Mouse (Mus musculus) central nervous system, embryonic 11.5 days (tissue): ENCODE results near the gene Hspb7. TPM values are rescaled to one million over a fixed set of nuclear protein-coding genes. Genes with fewer than 3 reads are reported as not detected.

Experiments used
- polyA plus RNA-seq: library from polyadenylated mRNA; depleted of rRNA; stranded (reverse); fragments of >200 nt; gene quantifications from 2 replicates; pipeline ENCODE4 v1.2.3, GENCODE M21; 2012; rRNA removed

Gene Hspb7
- polyA plus RNA-seq: 2.5 and 5.3 TPM in 2 replicates

DNA sequence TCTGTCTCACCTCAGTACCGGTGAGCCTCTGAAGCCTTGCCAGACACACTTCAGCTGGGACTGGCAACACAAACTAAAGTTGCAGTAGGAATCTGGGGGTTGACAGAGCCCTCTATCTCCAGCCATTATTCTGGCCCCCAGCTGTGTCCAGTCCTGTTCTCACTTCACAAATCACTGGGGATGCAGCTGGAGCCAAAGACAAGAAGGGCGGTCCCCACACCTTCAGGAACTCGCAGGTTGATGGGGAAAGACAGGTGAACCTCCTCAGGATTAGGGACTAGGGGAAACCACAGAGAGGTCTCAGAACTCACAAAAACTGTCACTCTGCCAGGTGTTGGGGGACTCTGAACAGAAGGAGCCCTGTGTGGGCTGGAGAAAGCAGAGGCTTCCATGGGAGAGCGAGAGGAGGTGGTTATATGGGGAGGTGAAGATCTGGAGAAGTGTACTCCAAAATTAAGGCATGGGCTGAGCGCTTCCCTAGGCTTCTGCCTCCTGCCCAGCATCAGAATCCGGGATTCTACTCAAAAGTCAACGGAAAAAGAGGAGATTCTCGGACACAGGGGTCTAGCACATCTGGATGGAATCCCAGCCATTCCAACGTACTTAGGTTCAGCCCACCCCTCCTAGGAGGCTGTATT lies at the start of gene Hspb7:
Gene Hspb7 (plus strand): TSS at position 588 of the 638 bp plus-strand sequence.

GRCm38 (mm10) chr4:141398545-141398944 lies 22.0 kb upstream of the Hspb7 start, which contains the start of gene Clcnka:
TSS of gene Clcnka (minus strand) at chr4:141398724.

DNA sequence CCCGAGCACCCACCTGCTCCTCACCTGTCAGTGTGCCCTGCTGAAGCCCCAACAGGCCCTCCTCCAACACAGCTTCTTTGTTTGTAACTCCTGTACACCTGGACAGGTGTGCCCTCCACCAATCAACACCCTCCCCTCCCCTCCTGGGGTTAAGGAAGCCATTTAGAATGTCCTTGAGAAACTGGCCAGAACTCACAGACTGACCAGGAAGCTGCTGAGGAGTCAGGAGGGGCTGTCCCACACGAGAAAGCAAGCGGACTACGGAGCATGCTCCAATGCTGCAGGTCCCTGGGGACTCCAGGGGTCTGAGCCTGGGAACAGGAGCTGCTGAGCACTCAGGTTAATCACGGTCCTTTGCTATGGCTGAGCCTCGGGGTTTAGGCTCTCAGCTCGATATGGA lies 4.7 kb upstream of the Hspb7 start, which contains the start of gene Clcnkb:
Gene Clcnkb (minus strand): TSS at position 91 of the 400 bp plus-strand sequence.

DNA sequence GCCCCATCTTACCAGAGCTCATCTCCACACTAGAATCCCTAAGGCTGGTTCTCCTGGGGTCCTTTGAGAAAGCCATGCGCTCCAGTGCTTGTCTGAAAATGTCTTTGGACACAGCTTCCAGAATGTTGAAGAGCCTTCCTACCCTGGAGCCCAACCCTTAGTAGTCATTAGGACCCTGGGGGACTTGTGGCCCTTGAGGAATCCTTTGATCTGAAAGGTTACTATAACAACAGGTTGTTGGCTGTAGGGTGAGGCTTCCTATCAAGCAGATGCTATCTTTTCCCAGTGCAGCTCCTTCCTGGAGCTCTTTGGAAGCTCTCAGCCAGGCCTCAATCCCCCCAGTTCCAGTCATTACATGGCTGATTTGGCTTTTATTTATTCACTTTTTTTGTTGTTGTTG lies 15.4 kb downstream of the Hspb7 start, which contains the start of gene Srarp:
Gene Srarp (minus strand): TSS at position 132 of the 400 bp plus-strand sequence.

DNA sequence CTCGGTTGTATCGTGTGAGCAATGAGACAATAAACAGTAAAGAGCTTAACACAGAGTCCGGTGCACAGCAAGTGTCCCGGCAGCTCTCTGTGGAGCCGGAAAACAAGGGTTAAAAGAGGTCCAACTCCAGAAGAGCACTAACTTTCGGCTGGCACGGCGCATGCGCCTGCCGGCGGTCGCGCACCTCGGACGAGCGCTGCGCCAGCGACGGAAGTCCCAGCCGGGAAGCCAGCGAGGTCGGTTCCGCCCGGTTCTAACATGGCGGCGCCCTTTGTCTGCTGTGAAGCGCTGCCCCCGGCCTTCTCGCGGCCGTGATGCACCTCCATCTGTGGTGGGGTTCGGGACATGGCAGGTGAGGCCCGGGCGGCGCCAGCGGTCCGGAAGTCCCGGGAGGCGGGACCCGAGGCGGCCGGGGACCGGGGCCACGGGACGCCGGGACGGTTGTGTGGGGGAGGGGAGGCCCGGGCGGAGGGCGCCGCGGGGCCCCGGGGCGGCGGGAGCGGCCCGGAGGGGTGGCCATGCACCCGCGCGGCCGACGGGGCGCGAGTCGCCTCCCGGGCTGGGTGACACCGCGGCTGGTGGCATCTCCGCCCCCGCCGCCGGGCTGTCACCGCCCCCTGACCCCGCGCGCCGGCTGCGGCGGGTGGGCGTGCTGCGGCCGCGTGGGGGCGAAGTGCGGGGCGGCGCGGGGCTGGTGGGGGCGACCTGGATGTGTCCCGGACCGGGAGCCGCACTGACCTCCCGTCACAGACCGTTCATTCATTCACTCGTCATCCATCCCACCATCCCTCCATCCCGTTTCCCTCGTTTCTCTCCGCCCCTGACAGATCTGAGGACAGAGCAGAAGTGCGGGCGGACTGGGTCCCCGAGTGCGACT lies 24.1 kb downstream of the Hspb7 start, which contains the start of gene Zbtb17:
Gene Zbtb17 (plus strand): TSS at position 204 of the 877 bp plus-strand sequence.

Other genes starting within 250 kb of the Hspb7 start
- 4.7 and 6.5 TPM in 2 replicates for gene Rsg1, start 206.8 kb upstream of the Hspb7 start, polyA plus RNA-seq
- gene Arhgef19, start 181.3 kb upstream of the Hspb7 start, polyA plus RNA-seq: 1.4 and 3.9 TPM in 2 replicates
- gene Epha2, start 119.5 kb upstream of the Hspb7 start, polyA plus RNA-seq: 7.2 and 7.7 TPM in 2 replicates
- gene Fam131c, start 52.6 kb upstream of the Hspb7 start, polyA plus RNA-seq: 1.1 and 1.8 TPM in 2 replicates
- 0.01 and 0.26 TPM in 2 replicates for gene Clcnka, start 22.1 kb upstream of the Hspb7 start, polyA plus RNA-seq
- gene Clcnkb, start 4.8 kb upstream of the Hspb7 start, polyA plus RNA-seq: 0.02 and 0.32 TPM in 2 replicates
- gene Srarp, start 15.3 kb downstream of the Hspb7 start, polyA plus RNA-seq: 0.09 TPM in 1 of 2 replicates, not detected in the other
- gene Zbtb17, start 23.9 kb downstream of the Hspb7 start, polyA plus RNA-seq: 48.1 and 56.3 TPM in 2 replicates
- 16.7 and 19.1 TPM in 2 replicates for gene Spen, start 117.8 kb downstream of the Hspb7 start, polyA plus RNA-seq
- gene Fblim1, start 185.3 kb downstream of the Hspb7 start, polyA plus RNA-seq: 38.0 and 60.0 TPM in 2 replicates
- 0.57 and 0.65 TPM in 2 replicates for gene Tmem82, start 197.9 kb downstream of the Hspb7 start, polyA plus RNA-seq
- gene Slc25a34, start 203.0 kb downstream of the Hspb7 start, polyA plus RNA-seq: 0.10 and 0.21 TPM in 2 replicates
- 20.1 and 29.7 TPM in 2 replicates for gene Plekhm2, start 244.1 kb downstream of the Hspb7 start, polyA plus RNA-seq